ENCODE assay signal across 11 mouse cellular contexts in genomic region chr3:79559773-79560045, GRCm38 (mm10). TPM values are rescaled to one million over a fixed set of nuclear protein-coding genes. Genes with fewer than 3 reads are reported as not detected.
DNase-seq lines count a peak whose midpoint lies in the region; ATAC-seq and TF ChIP-seq lines count a peak whose summit lies in the region.
"Had no signal": no experiment of that assay in that cellular context is flagged by ENCODE, and none has a peak within 500 bp of the region (broad histone marks: within the 10 kb centered on the region; RNA-seq: fewer than 3 reads in every experiment).

No protein-coding gene starts in this region.

- DNase-seq in hindbrain, embryonic 14.5 days (ENCODE audit: low spot score) = no peak
- DNase-seq in hindbrain, embryonic 11.5 days (ENCODE audit: low spot score) = no peak
- peak; percentile 44 for DNase-seq in kidney, postnatal 10 days
- DNase-seq in thymus, postnatal 10 days (ENCODE audit: low spot score in 2 of 2) = no peak
- no peak for DNase-seq in yolk sac, embryonic 10.5 days (ENCODE audit: low spot score)

- TF ChIP-seq CTCF in C2C12 (IDR thresholded peaks at IDR 0.05; ENCODE audit: control insufficient read depth, insufficient read depth, insufficient read length) = no peak
- TF ChIP-seq CTCF in bone marrow macrophage, adult 2 months (IDR thresholded peaks at IDR 0.05; ENCODE audit: low read depth, low read length) = no peak

- peaks cover 97% of the 10 kb centered on the region for H3K79me2 ChIP-seq in C2C12 (ENCODE audit: control insufficient read depth, insufficient read depth)

- no peaks in the 10 kb centered on the region for H3K36me3 ChIP-seq in hindbrain, embryonic 14.5 days (replicated peaks; ENCODE audit: control insufficient read depth, insufficient read depth)
- no peaks in the 10 kb centered on the region for H3K36me3 ChIP-seq in hindbrain, embryonic 11.5 days (ENCODE audit: control insufficient read depth, insufficient read depth, low read length)
- no peaks in the 10 kb centered on the region for H3K36me3 ChIP-seq in C2C12 (ENCODE audit: control insufficient read depth, insufficient read depth)
- H3K36me3 ChIP-seq: limb, embryonic 12.5 days; neural tube, embryonic 12.5 days had no signal

- no peak overlapping the region for H3K4me3 ChIP-seq in hindbrain, embryonic 14.5 days (replicated peaks; ENCODE audit: low read length)
- H3K4me3 ChIP-seq in hindbrain, embryonic 11.5 days (ENCODE audit: low read depth, low read length) = no peak overlapping the region
- H3K4me3 ChIP-seq in C2C12 (ENCODE audit: insufficient read depth, poor library complexity, severe bottlenecking) = no peak overlapping the region
- peak overlapping the region; percentile 37 for H3K4me3 ChIP-seq in bone marrow macrophage, adult 2 months (ENCODE audit: insufficient read depth, low read length)
- H3K4me3 ChIP-seq: forebrain, embryonic 13.5 days; limb, embryonic 12.5 days; neural tube, embryonic 12.5 days had no signal

- peaks cover 61% of the 10 kb centered on the region for H3K79me3 ChIP-seq in C2C12 (ENCODE audit: low read depth)

- no peak for TF ChIP-seq POLR2A in bone marrow macrophage, adult 2 months (IDR thresholded peaks at IDR 0.05; ENCODE audit: borderline replicate concordance, low read depth, low read length)

- ATAC-seq in hindbrain, embryonic 14.5 days (ENCODE audit: low FRiP score) = no peak
- no peak for ATAC-seq in hindbrain, embryonic 11.5 days (ENCODE audit: low FRiP score)
- ATAC-seq: activated CD4-positive, CD25-positive, alpha-beta regulatory T cell, adult 4 months had no signal

- H3K9me3 ChIP-seq in hindbrain, embryonic 14.5 days (ENCODE audit: control insufficient read depth, low read length) = no peaks in the 10 kb centered on the region
- H3K9me3 ChIP-seq in hindbrain, embryonic 11.5 days (ENCODE audit: control insufficient read depth, low read length) = no peaks in the 10 kb centered on the region
- H3K9me3 ChIP-seq: forebrain, embryonic 13.5 days; limb, embryonic 12.5 days; neural tube, embryonic 12.5 days had no signal

- no peak overlapping the region for H3K4me2 ChIP-seq in hindbrain, embryonic 14.5 days (replicated peaks)
- H3K4me2 ChIP-seq in hindbrain, embryonic 11.5 days (replicated peaks; ENCODE audit: low read depth, low read length) = no peak overlapping the region
- H3K4me2 ChIP-seq: forebrain, embryonic 13.5 days; limb, embryonic 12.5 days; neural tube, embryonic 12.5 days had no signal

- H3K4me1 ChIP-seq in hindbrain, embryonic 14.5 days (replicated peaks; ENCODE audit: control insufficient read depth, insufficient read depth, low read length) = 0 out of 2 replicates have a peak, but pooled peaks cover 3% of the 10 kb centered on the region
- no peaks in the 10 kb centered on the region for H3K4me1 ChIP-seq in hindbrain, embryonic 11.5 days (replicated peaks; ENCODE audit: control insufficient read depth, insufficient read depth, low read length)
- peaks cover 63% of the 10 kb centered on the region for H3K4me1 ChIP-seq in bone marrow macrophage, adult 2 months (ENCODE audit: control insufficient read depth, insufficient read depth, low read length)
- H3K4me1 ChIP-seq: limb, embryonic 12.5 days; neural tube, embryonic 12.5 days had no signal

- H3K27me3 ChIP-seq in hindbrain, embryonic 14.5 days (ENCODE audit: control insufficient read depth, insufficient read depth, low read length) = no peaks in the 10 kb centered on the region
- no peaks in the 10 kb centered on the region for H3K27me3 ChIP-seq in hindbrain, embryonic 11.5 days (ENCODE audit: control insufficient read depth, insufficient read depth, low read length)
- H3K27me3 ChIP-seq in C2C12 (ENCODE audit: control insufficient read depth, insufficient read depth, insufficient read length) = no peaks in the 10 kb centered on the region
- H3K27me3 ChIP-seq: forebrain, embryonic 13.5 days; limb, embryonic 12.5 days; neural tube, embryonic 12.5 days had no signal

- H3K27ac ChIP-seq in hindbrain, embryonic 14.5 days = peak overlapping the region; percentile 44; the same call in 1 of the 2 replicates
- H3K27ac ChIP-seq in hindbrain, embryonic 11.5 days (ENCODE audit: low read depth, low read length) = no peak overlapping the region
- peak overlapping the region; percentile 90 for H3K27ac ChIP-seq in bone marrow macrophage, adult 2 months (ENCODE audit: insufficient read depth, low read depth, low read length)
- H3K27ac ChIP-seq: forebrain, embryonic 13.5 days; limb, embryonic 12.5 days; neural tube, embryonic 12.5 days had no signal

- peak overlapping the region; percentile 50 for H3ac ChIP-seq in C2C12 (ENCODE audit: control insufficient read depth, insufficient read length, low read depth)

- 87% methylated on average over 5 of the region's 5 CpGs for WGBS in hindbrain, embryonic 14.5 days
- 93% methylated on average over 5 of the region's 5 CpGs for WGBS in hindbrain, embryonic 11.5 days

- H3K9ac ChIP-seq in hindbrain, embryonic 14.5 days = no peak overlapping the region
- no peak overlapping the region for H3K9ac ChIP-seq in hindbrain, embryonic 11.5 days (ENCODE audit: low read depth, low read length)
- H3K9ac ChIP-seq: forebrain, embryonic 13.5 days; limb, embryonic 12.5 days; neural tube, embryonic 12.5 days had no signal

TF ChIP-seq in C2C12, 6 proteins besides CTCF, POLR2A, EP300 and RAD21:
- no peak for TF ChIP-seq FOSL1 (IDR thresholded peaks at IDR 0.05; ENCODE audit: insufficient read depth, low read length, poor library complexity, severe bottlenecking)
- no peak for TF ChIP-seq USF1 (IDR thresholded peaks at IDR 0.05; ENCODE audit: low read depth)
- TF ChIP-seq MYOD1 (IDR thresholded peaks at IDR 0.05; ENCODE audit: control insufficient read depth, insufficient read length, low read depth) = no peak
- TF ChIP-seq MYOG (IDR thresholded peaks at IDR 0.05; ENCODE audit: control insufficient read depth, extremely low read depth, insufficient read length) = no peak
- no peak for TF ChIP-seq CEBPB (IDR thresholded peaks at IDR 0.05; ENCODE audit: low read depth)
- TF ChIP-seq MAX (IDR thresholded peaks at IDR 0.05) = no peak
TF ChIP-seq in C2C12: peak in this region for 0.

RNA-seq across cellular contexts. Expression of gene Fnip2, which starts 7.9 kb away (rescaled TPM):
- 5.9 and 9.9 TPM in 2 replicates for polyA plus RNA-seq in hindbrain, embryonic 14.5 days (2014; fragmentation: Nextera tagmentation; extraction: Ambion mirVana)
- 6.9 and 7.9 TPM in 2 replicates for polyA plus RNA-seq in hindbrain, embryonic 11.5 days (2014; fragmentation: Nextera tagmentation; extraction: Ambion mirVana)
- polyA plus RNA-seq in C2C12 (2012; fragmentation: generic; extraction: Trizol) = 4.0 TPM
- 125 and 135 TPM in 2 replicates for polyA plus RNA-seq in bone marrow macrophage, adult 2 months (2012; ENCODE audit: insufficient read depth, insufficient read length, missing spikeins)

RNA-seq across cellular contexts. Expression of gene Ppid, which starts 31.4 kb away (rescaled TPM):
- polyA plus RNA-seq in hindbrain, embryonic 14.5 days (2014; fragmentation: Nextera tagmentation; extraction: Ambion mirVana) = 151 and 157 TPM in 2 replicates
- 210 and 215 TPM in 2 replicates for polyA plus RNA-seq in hindbrain, embryonic 11.5 days (2014; fragmentation: Nextera tagmentation; extraction: Ambion mirVana)
- polyA plus RNA-seq in C2C12 (2012; fragmentation: generic; extraction: Trizol) = 48.1 TPM
- 34.9 and 45.8 TPM in 2 replicates for polyA plus RNA-seq in bone marrow macrophage, adult 2 months (2012; ENCODE audit: insufficient read depth, insufficient read length, missing spikeins)

Comparison
In these comparisons a context has a peak if more than half of its experiments do, and no peak if none do; other contexts are left out.
1. RNA of gene Fnip2, which starts 7.9 kb away (polyA plus RNA-seq): 125 to 135 TPM in bone marrow macrophage, adult 2 months; 5.9 to 9.9 TPM in hindbrain, embryonic 14.5 days, 6.9 to 7.9 TPM in hindbrain, embryonic 11.5 days and 4.0 TPM in C2C12 (single experiment); every median in the first group is over 10 times any median in the second.